In the genomic region with DNA sequence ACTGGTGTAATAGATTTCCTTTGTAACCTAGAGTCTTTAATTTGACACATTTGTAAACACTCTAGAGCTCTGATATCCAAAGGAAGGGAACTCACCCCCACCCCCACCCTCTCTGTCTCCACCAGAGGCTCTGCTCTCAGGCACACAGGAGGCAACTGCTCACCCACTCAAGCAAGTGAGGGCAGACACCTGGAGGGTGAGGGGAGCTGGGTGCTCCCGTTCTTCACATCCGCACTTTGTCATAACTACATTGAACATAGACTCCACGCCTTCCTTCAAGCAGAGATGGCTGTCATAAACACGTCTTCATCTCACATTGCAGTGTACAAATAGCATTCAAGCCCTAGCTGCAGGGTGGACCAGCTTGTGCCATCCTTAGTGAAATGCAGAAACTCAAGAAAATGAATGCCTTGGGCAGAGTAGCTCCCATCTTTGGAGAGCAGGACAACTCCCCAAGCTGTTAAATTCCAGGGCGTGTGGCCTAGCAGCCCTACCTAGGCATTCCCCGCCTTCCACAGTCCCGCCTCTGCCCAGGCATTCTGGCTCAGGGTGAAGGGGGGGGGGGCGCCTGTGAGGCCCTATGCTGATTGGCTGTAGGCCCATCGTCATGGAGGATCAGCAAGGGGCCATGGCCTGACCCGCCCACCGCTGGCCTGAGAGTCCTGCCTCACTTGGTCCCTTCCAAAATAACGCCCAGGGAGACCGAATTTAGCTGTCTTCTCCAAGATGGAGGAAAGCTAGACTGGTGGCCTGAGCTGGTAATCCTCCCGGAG, we compare ENCODE assay signal across 27 mouse cellular contexts.
A peak's percentile ranks its signal among the peaks of the same experiment; 100 is the strongest.
DNase-seq lines count a peak whose midpoint lies in the region; ATAC-seq and TF ChIP-seq lines count a peak whose summit lies in the region.
"Had no signal": no experiment of that assay in that cellular context is flagged by ENCODE, and none has a peak within 500 bp of the region (broad histone marks: within the 10 kb centered on the region; RNA-seq: fewer than 3 reads in every experiment).

No protein-coding gene starts in this region.

- H3K27ac ChIP-seq in thymus, adult 2 months (ENCODE audit: control insufficient read depth, insufficient read depth, low read length): peak overlapping the region; percentile 67
- H3K27ac ChIP-seq in stomach, postnatal 0 days (replicated peaks): no peak overlapping the region
- H3K27ac ChIP-seq: hindbrain, embryonic 10.5 days; hindbrain, embryonic 15.5 days; limb, embryonic 12.5 days; liver, embryonic 15.5 days; midbrain, embryonic 10.5 days; midbrain, embryonic 15.5 days had no signal

- peak; percentile 22 to 31 for DNase-seq in cerebellum, postnatal 10 days
- DNase-seq in cerebellum, postnatal 4 days (ENCODE audit: low spot score in 2 of 2): no peak
- no peak for DNase-seq in thymus, adult 2 months
- no peak for DNase-seq in thymus, postnatal 4 days
- DNase-seq in stomach, postnatal 0 days (ENCODE audit: low spot score): peak; percentile 38
- peak; percentile 44 for DNase-seq in thymus, postnatal 25 days
- DNase-seq in heart, adult 8-10 months (ENCODE audit: low spot score): no peak
- no peak for DNase-seq in heart, postnatal 4 days
- DNase-seq: cerebellum, adult 2 months; cerebellum, postnatal 25 days; embryo, embryonic 11 days; gastrocnemius, postnatal 36 days; heart, adult 18-20 months; kidney, adult 9 months; kidney, postnatal 10 days; lung, postnatal 10 days had no signal

- H3K4me1 ChIP-seq in thymus, adult 2 months (replicated peaks; ENCODE audit: control insufficient read depth, insufficient read depth, low read length): peaks cover 23% of the 10 kb centered on the region
- H3K4me1 ChIP-seq in stomach, postnatal 0 days (replicated peaks; ENCODE audit: control insufficient read depth, insufficient read depth): no peaks in the 10 kb centered on the region
- H3K4me1 ChIP-seq: heart, embryonic 12.5 days; hindbrain, embryonic 15.5 days; liver, embryonic 15.5 days; midbrain, embryonic 15.5 days had no signal

- no peak for TF ChIP-seq EP300 in stomach, postnatal 0 days (optimal IDR thresholded peaks at IDR 0.05)

- H3K36me3 ChIP-seq in thymus, adult 2 months (ENCODE audit: control insufficient read depth, insufficient read depth, low read length): no peaks in the 10 kb centered on the region
- no peaks in the 10 kb centered on the region for H3K36me3 ChIP-seq in stomach, postnatal 0 days (ENCODE audit: control insufficient read depth, insufficient read depth, low read length)
- H3K36me3 ChIP-seq: embryonic facial prominence, embryonic 12.5 days; heart, embryonic 12.5 days; hindbrain, embryonic 10.5 days; hindbrain, embryonic 15.5 days; limb, embryonic 12.5 days; liver, embryonic 15.5 days; midbrain, embryonic 10.5 days; midbrain, embryonic 15.5 days had no signal

- 90% methylated on average over 14 of the region's 14 CpGs for WGBS in thymus, adult 2 months
- 66% methylated on average over 14 of the region's 14 CpGs for WGBS in stomach, postnatal 0 days

- TF ChIP-seq CTCF in thymus, adult 2 months (IDR thresholded peaks at IDR 0.05; ENCODE audit: borderline replicate concordance, control insufficient read depth, extremely low read depth, insufficient read depth, low read length, poor library complexity): no peak
- TF ChIP-seq CTCF in stomach, postnatal 0 days (IDR thresholded peaks at IDR 0.05; ENCODE audit: low read depth): no peak

- H3K4me3 ChIP-seq in thymus, adult 2 months (ENCODE audit: control insufficient read depth, insufficient read depth, low read length): no peak overlapping the region
- no peak overlapping the region for H3K4me3 ChIP-seq in stomach, postnatal 0 days (ENCODE audit: low read depth, low read length)
- H3K4me3 ChIP-seq: embryonic facial prominence, embryonic 12.5 days; heart, embryonic 12.5 days; hindbrain, embryonic 10.5 days; hindbrain, embryonic 15.5 days; limb, embryonic 12.5 days; liver, embryonic 15.5 days; midbrain, embryonic 10.5 days; midbrain, embryonic 15.5 days had no signal

- ATAC-seq in stomach, postnatal 0 days (ENCODE audit: low FRiP score, low TSS enrichment): no peak
- ATAC-seq: activated CD4-positive, CD25-positive, alpha-beta regulatory T cell, adult 4 months; forebrain, embryonic 14.5 days; inflammation-experienced regulatory T-cells, adult 6 months; midbrain, embryonic 15.5 days had no signal

- no peak for TF ChIP-seq POLR2A in thymus, adult 2 months (IDR thresholded peaks at IDR 0.05; ENCODE audit: control insufficient read depth, extremely low read depth, insufficient read depth, low read length, poor library complexity)

- no peak overlapping the region for H3K9ac ChIP-seq in stomach, postnatal 0 days (ENCODE audit: low read length)
- H3K9ac ChIP-seq: embryonic facial prominence, embryonic 12.5 days; heart, embryonic 12.5 days; hindbrain, embryonic 15.5 days; limb, embryonic 12.5 days; liver, embryonic 15.5 days; midbrain, embryonic 15.5 days had no signal

- H3K4me2 ChIP-seq in stomach, postnatal 0 days (replicated peaks; ENCODE audit: low read depth): no peak overlapping the region
- H3K4me2 ChIP-seq: embryonic facial prominence, embryonic 12.5 days; heart, embryonic 12.5 days; hindbrain, embryonic 15.5 days; limb, embryonic 12.5 days; liver, embryonic 15.5 days; midbrain, embryonic 15.5 days had no signal

- H3K27me3 ChIP-seq in thymus, adult 2 months (ENCODE audit: control insufficient read depth, insufficient read depth, low read length): no peaks in the 10 kb centered on the region
- H3K27me3 ChIP-seq in stomach, postnatal 0 days (ENCODE audit: control insufficient read depth, insufficient read depth, low read length): no peaks in the 10 kb centered on the region
- H3K27me3 ChIP-seq: embryonic facial prominence, embryonic 12.5 days; heart, embryonic 12.5 days; hindbrain, embryonic 15.5 days; limb, embryonic 12.5 days; liver, embryonic 15.5 days; midbrain, embryonic 15.5 days had no signal

- H3K9me3 ChIP-seq in stomach, postnatal 0 days (ENCODE audit: control insufficient read depth, low read length): no peaks in the 10 kb centered on the region
- H3K9me3 ChIP-seq: embryonic facial prominence, embryonic 12.5 days; heart, embryonic 12.5 days; hindbrain, embryonic 10.5 days; hindbrain, embryonic 15.5 days; limb, embryonic 12.5 days; liver, embryonic 15.5 days; midbrain, embryonic 10.5 days; midbrain, embryonic 15.5 days had no signal

Comparison
In these comparisons a context has a peak if more than half of its experiments do, and no peak if none do; other contexts are left out.
1. DNase-seq: peak in cerebellum, postnatal 10 days (2 of 2), stomach, postnatal 0 days (single experiment) and thymus, postnatal 25 days (single experiment); none in cerebellum, postnatal 4 days (0 of 2), thymus, adult 2 months (single experiment), thymus, postnatal 4 days (single experiment), heart, adult 8-10 months (single experiment) and heart, postnatal 4 days (single experiment).